Mouse (Mus musculus) ES-Bruce4 (cell line): ENCODE data around the gene Agap1. TPM values are rescaled to one million over a fixed set of nuclear protein-coding genes. Genes with fewer than 3 reads are reported as not detected.

ENCODE experiments used
- H3K27ac ChIP-seq: 2 replicates; pipeline ENCODE4 v1.5.1; 2012; ENCODE audit warnings: low read length, inconsistent platforms; ENCODE audit not compliant: insufficient read depth
- H3K27me3 ChIP-seq: 2 replicates; pipeline ENCODE4 v1.6.1; 2012; ENCODE audit warnings: mild to moderate bottlenecking, low read length, inconsistent platforms; ENCODE audit not compliant: control insufficient read depth, poor library complexity, insufficient read depth, severe bottlenecking
- H3K36me3 ChIP-seq: 2 replicates; pipeline ENCODE4 v1.6.1; 2012; ENCODE audit warnings: inconsistent platforms, mild to moderate bottlenecking, low read length, moderate library complexity; ENCODE audit not compliant: control insufficient read depth, poor library complexity, insufficient read depth, severe bottlenecking
- H3K4me1 ChIP-seq: one replicate; pipeline ENCODE4 v1.8.1; 2011; ENCODE audit warnings: low read length; ENCODE audit not compliant: control insufficient read depth, insufficient read depth
- H3K4me3 ChIP-seq: 2 replicates; pipeline ENCODE4 v1.5.1; 2011; ENCODE audit warnings: low read depth, mild to moderate bottlenecking, low read length
- H3K9ac ChIP-seq: 2 replicates; pipeline ENCODE4 v1.6.1; 2012; ENCODE audit warnings: low read depth, mild to moderate bottlenecking, inconsistent platforms; ENCODE audit not compliant: poor library complexity, severe bottlenecking
- H3K9me3 ChIP-seq: replicated peaks from 2 replicates; pipeline ENCODE4 v1.6.1; 2012; ENCODE audit warnings: mild to moderate bottlenecking, low read length, inconsistent platforms; ENCODE audit not compliant: control insufficient read depth, poor library complexity, insufficient read depth, severe bottlenecking
- CTCF ChIP-seq: IDR thresholded peaks from one replicate; pipeline ENCODE4 v1.8.1; 2011; ENCODE audit warnings: low read depth, low read length
- EP300 ChIP-seq: IDR thresholded peaks from 2 replicates; pipeline ENCODE4 v1.6.1; 2011; ENCODE audit warnings: low read depth, low read length; ENCODE audit not compliant: insufficient read depth
- POLR2A ChIP-seq: IDR thresholded peaks from one replicate; pipeline ENCODE4 v1.8.1; 2011; ENCODE audit warnings: low read length; ENCODE audit not compliant: insufficient read depth
- polyA plus RNA-seq: library from polyadenylated mRNA; stranded (reverse); fragments of >200 nt; gene quantifications from 2 replicates; pipeline ENCODE4 v1.2.4, GENCODE M21; 2011; ENCODE audit warnings: low read depth; ENCODE audit not compliant: missing spikeins, insufficient read depth, insufficient read length

Gene Agap1
- polyA plus RNA-seq, 1 experiment: 31.0 TPM

DNA sequence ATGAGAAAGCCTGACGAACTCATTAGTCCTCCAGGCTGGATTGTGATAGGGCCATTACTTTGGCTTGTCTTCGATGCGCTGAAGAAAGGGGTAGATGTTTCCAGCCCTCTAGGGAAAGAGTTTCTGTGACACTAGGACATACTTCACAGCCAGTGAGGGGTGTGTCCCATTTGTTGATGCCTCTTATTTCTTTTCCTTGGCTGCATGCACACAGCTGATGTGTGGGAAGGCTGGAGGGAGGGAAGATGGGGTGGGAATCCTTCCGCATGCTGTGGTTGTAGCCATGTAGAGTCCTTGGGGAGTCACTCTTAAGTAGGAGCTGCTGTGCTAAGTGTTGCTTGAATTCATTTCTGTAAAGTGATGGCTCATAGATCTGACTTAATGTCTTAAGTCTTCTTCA lies 118.9 kb downstream of the Agap1 start:
- Histone ChIP-seq H3K9ac (no peak overlapping the region), H3K4me1 (no peaks in the 10 kb centered on the region), H3K27ac (no peak overlapping the region), H3K9me3 (no peaks in the 10 kb centered on the region), H3K27me3 (no peaks in the 10 kb centered on the region), H3K4me3 (no peak overlapping the region), H3K36me3 (no peaks in the 10 kb centered on the region)
- TF ChIP-seq CTCF (no peak), POLR2A (no peak), EP300 (no peak)

DNA sequence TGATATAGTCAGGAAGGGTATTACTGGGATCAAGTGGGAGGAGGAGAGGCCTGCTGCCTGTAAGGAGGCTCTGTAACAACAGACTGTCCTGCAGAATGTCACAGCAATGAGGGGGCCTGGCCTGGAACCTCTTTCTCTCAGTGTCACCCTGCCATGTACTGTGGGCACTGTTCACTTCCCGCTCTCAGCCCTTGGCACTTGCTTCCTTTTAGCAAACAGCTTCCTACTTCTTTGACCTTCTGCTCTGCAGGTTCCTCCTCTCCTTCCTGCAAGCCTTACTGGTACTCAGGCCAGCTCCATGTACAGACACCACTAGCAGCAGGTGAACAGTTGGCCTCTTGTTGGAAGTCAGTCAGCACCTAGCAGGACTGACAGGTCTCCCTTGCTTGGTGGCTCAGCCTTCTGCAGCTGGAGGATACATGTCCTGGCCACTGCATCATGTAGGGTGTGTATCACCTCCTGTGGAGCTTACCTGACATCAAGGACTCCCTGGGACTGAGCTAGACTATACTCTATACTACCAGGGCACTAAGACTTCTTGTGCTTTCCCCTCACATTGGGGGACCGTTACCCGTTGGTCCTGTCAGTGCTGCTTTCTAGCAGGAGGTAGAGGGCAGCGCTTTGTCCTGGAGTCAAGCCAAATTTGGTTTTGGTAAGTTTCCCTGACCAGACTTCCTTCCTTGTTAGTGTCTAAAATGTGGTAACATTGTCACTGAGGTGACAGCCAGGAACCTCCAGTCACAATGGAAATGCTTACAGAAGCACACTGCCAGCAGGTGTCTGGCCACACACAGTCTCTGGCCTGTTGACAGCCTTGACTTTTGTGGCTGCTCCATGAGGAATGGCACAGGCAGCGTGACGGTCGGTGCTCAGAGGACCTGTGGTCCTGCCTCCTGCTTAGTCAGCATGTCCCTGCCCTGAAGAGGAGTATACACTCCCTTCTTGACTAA lies 120.6 kb downstream of the Agap1 start:
- H3K9ac ChIP-seq: no peak overlapping the region
- TF ChIP-seq EP300: no peak
- no peak for TF ChIP-seq POLR2A
- TF ChIP-seq CTCF: no peak

DNA sequence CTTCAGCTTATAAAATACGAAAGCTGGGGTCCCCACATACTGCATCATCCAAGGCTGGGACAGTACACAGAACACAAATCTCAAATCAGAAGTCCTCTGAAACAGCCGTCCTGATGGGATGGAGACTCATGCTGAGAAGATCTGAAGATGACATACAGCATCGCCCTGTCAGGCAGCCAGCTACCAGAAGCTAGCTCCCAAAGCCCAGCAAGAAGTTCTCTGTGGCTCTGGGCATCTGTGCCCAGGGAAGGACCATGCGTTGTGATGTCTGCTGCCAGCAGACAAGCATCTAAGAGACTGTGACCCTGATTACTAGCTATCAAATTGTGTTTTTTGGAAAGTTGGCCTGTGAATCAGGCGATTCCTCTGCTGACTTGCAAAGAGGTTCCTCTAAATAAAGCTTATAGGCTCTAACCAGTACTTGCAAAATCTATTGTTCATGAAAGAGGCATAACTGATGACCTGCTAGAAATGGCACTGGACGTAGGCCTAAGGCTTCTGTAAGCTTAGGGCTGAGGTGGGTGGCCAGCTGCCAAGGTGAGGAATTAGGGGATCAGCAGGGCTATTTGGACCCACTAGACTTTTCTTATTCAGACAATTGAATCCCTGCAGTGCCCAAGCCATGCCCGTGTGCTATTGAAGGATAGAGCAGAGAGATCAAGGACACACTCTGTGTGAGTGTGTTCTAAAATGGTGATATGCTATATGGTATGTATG lies 121.7 kb downstream of the Agap1 start:
- H3K27ac ChIP-seq: no peak overlapping the region
- no peak overlapping the region for H3K4me3 ChIP-seq

More for the DNA sequence above, 120.6 kb downstream of the Agap1 start:
- no peaks in the 10 kb centered on the region for H3K4me1 ChIP-seq
- H3K36me3 ChIP-seq: no peaks in the 10 kb centered on the region
- no peaks in the 10 kb centered on the region for H3K27me3 ChIP-seq
- H3K4me3 ChIP-seq: no peak overlapping the region
- no peaks in the 10 kb centered on the region for H3K9me3 ChIP-seq
- H3K27ac ChIP-seq: no peak overlapping the region

DNA sequence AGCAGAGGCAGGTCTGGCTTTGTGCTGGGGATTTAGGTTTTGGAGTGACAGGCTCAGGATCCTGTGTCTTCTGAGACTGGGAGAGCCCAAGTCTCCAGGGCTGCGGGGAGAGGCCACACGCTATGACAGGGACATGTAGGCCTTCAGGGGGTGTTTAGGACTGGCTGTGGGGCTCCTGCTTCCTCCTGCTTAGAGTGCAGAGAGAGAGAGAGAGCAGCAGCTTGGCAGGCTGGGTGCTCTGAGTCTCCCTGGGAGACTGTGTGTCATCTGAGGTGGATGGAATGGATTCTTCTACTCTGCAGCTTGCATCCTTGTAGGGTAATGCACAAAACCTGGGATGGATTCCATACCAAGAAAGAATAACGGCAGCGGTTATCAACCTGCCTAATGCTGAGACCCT lies 122.4 kb downstream of the Agap1 start:
- no peak overlapping the region for H3K27ac ChIP-seq
- no peaks in the 10 kb centered on the region for H3K9me3 ChIP-seq
- TF ChIP-seq POLR2A (no peak), EP300 (no peak), CTCF (no peak)
- no peak overlapping the region for H3K9ac ChIP-seq
- no peaks in the 10 kb centered on the region for H3K27me3 ChIP-seq
- no peaks in the 10 kb centered on the region for H3K4me1 ChIP-seq
- H3K36me3 ChIP-seq: no peaks in the 10 kb centered on the region
- 0 out of 2 replicates have a peak overlapping the region, but pooled peaks have one; percentile 4 for H3K4me3 ChIP-seq

More for the DNA sequence above, 121.7 kb downstream of the Agap1 start:
- Histone ChIP-seq H3K9me3 (no peaks in the 10 kb centered on the region), H3K36me3 (no peaks in the 10 kb centered on the region), H3K27me3 (no peaks in the 10 kb centered on the region), H3K9ac (no peak overlapping the region), H3K4me1 (no peaks in the 10 kb centered on the region)
- no peak for TF ChIP-seq EP300
- no peak for TF ChIP-seq POLR2A
- TF ChIP-seq CTCF: no peak

DNA sequence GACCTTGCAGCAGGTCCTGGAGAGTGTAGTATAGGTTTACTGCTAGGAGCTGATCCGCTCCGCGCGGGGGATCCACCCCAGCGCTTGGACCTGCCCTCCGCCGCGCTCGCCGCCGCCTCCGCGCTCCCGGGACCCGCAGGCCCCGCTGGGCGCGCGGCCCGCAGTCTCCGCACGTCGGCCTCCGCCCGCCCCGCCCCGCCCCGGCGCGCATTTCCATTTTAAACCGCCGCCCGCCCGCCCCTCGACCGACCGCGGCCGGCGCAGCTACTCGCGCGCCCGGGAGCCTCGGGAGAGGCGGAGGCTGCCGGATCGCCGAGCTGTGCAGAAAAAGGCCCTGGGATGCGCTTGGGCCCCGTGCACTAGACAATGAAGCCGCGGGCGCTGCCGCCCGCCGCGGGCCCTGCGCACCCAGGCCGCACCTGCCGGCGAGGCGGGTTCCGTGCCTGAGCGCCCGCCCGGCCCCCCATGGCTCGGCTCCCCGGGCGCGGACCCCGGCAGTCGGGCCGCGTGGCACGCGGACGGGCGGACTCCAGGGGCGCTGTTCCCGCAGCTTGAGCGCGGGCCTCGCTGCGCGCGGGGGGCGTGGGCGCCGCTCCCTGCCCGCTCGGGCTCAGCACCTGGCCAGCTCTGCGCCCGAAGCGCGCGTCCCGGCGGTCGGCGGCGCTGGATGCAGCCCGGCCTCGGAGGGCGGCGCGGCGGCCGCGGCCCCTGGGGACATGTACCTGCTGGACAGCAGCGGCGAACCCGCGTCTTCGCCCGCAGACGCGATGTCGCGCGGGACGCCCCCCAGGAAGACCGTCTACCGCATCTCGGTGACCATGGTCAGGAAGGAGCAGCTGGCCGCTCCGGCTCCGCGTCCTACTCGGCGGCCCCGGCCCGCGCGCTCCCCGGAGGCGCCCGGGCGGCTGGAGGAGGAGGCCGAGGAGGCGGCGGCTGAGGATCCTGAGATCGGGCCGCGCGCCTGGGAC lies 125.7 kb downstream of the Agap1 start:
- H3K27ac ChIP-seq: no peak overlapping the region
- H3K9ac ChIP-seq: peak overlapping the region; percentile 75
- H3K9me3 ChIP-seq: no peaks in the 10 kb centered on the region
- H3K27me3 ChIP-seq: no peaks in the 10 kb centered on the region
- H3K4me1 ChIP-seq: no peaks in the 10 kb centered on the region
- H3K36me3 ChIP-seq: no peaks in the 10 kb centered on the region
- TF ChIP-seq EP300 (no peak), CTCF (no peak)
- H3K4me3 ChIP-seq: peak overlapping the region; percentile 75
